Mouse (Mus musculus) erythroblast, embryonic 14.5 days (primary cell): ENCODE measurements around the gene Mettl24. TPM values are rescaled to one million over a fixed set of nuclear protein-coding genes. Genes with fewer than 3 reads are reported as not detected.
A peak's percentile ranks its signal among the peaks of the same experiment; 100 is the strongest.

Source experiments
- H3K27me3 ChIP-seq: 2 replicates; pipeline ENCODE4 v1.6.1; 2012; ENCODE audit warnings: inconsistent platforms; ENCODE audit not compliant: control insufficient read depth
- H3K36me3 ChIP-seq: 2 replicates; pipeline ENCODE4 v1.6.1; 2012; ENCODE audit warnings: mild to moderate bottlenecking, inconsistent platforms; ENCODE audit not compliant: control insufficient read depth
- H3K4me1 ChIP-seq: 2 replicates; pipeline ENCODE4 v1.6.1; 2012; ENCODE audit warnings: inconsistent platforms; ENCODE audit not compliant: control insufficient read depth
- H3K4me3 ChIP-seq: replicated peaks from 2 replicates; pipeline ENCODE3; 2012; ENCODE audit warnings: moderate library complexity, mild to moderate bottlenecking, inconsistent platforms
- H3K9me3 ChIP-seq: 2 replicates; pipeline ENCODE4 v1.6.1; 2012; ENCODE audit warnings: low read length, inconsistent platforms, mixed read lengths; ENCODE audit not compliant: control insufficient read depth
- GATA1 ChIP-seq: IDR thresholded peaks from 2 replicates; pipeline ENCODE4 v1.6.1; 2012; ENCODE audit warnings: low read length, inconsistent platforms, mixed read lengths
- TAL1 ChIP-seq: IDR thresholded peaks from 3 replicates; pipeline ENCODE4 v1.6.1; 2012; ENCODE audit warnings: low read length, inconsistent platforms, mixed read lengths
- polyA plus RNA-seq: library from polyadenylated mRNA; stranded (reverse); fragments of >175 nt; gene quantifications from 2 replicates; pipeline ENCODE4 v1.2.3, GENCODE M21; 2012

Mettl24 gene
- polyA plus RNA-seq, result not detected in 2 replicates

DNA sequence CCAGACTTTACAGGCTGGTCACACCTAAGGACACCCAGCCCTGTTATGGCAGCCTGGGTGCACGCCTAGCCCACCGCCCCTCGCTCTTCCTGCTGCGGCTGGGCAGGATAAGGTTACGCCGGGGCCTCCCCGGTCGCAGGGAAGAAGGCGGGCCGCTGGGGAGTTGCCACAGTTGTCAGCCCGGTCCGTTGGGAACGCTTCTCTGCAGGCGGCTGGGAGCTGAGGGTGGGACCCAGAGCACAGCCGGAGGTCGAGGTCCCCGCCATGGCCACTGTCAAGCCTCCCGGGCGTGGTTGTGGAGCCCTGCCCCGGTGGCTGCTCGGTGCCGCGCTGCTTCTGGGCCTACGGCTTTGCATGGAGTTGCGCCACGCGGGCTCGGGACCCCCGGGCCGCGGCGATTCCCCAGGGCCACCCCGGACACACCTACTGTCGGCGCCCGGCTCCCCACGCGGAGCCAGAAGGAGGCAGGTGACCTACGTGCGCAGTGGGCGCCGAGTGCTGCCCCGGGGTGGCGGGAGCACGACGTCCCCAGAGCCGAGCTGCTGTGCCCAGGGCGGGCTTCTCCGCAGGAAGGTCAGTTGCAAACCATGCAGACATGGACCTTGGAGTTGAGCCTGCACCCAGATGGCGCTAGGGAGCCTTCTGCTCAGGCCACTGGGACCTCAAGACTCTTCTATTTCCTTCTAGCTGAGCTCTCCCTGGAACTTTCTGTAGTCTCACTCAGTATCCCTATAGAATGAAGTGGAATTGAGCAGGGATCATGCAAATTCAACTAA is at the start of gene Mettl24:
TSS of gene Mettl24 (plus strand) at position 191 of the 776 bp plus-strand sequence.
- peak within 1 kb of the TSS; percentile 20 for H3K4me3 ChIP-seq
- no peaks in the 10 kb centered on the region for H3K9me3 ChIP-seq
- no peaks in the 10 kb centered on the region for H3K36me3 ChIP-seq

DNA sequence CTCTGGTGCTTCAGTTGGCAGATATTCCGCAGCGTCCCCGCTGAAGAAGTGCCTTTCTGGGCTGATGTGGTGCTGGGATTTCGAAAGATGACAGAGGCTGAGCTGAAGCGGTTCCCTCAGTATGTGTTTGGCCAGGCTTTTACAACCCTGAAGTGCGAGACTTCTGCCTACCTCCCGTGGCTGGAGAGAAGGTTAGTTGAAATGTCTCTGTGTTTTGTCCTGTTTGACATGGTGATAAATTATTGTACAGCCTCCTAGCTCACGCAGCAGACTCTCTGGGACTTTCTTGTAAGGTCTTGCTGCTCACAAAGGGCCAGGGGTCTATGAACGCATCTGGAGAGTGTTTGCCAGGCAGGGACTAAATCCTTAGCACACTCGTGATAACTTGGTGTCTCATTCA is 45.8 kb upstream of the Mettl24 start:
- Histone ChIP-seq H3K36me3 (no peaks in the 10 kb centered on the region), H3K4me1 (no peaks in the 10 kb centered on the region), H3K9me3 (no peaks in the 10 kb centered on the region), H3K4me3 (no peak overlapping the region), H3K27me3 (no peaks in the 10 kb centered on the region)
- TF ChIP-seq GATA1 (no peak), TAL1 (no peak)

More for the DNA sequence above, at the start of gene Mettl24:
- Histone ChIP-seq H3K4me1 (no peaks in the 10 kb centered on the region), H3K27me3 (peaks cover 36% of the 10 kb centered on the region)
- TF ChIP-seq TAL1, result no peak
- no peak for TF ChIP-seq GATA1

DNA sequence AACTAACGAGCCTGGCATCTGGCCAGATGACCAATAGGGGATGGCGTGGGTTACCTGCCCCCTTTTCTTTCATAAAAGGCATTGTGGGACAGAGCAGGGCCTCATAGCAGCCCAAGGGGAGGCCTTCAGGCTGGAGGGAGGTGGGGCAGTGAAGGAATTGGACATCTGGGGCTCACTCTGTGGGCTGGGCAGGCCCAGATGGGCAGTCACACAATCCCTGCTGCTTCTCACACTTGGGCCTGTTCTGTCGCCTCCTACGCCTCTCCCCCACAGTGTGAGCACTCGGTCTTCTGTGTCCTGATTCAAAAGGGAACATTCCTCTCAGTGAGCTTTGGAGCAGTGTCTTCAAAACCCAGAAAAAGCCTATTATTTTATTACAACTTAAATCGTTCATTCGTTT is 44.8 kb upstream of the Mettl24 start:
- Histone ChIP-seq H3K27me3 (no peaks in the 10 kb centered on the region), H3K4me3 (no peak overlapping the region), H3K36me3 (no peaks in the 10 kb centered on the region), H3K4me1 (no peaks in the 10 kb centered on the region), H3K9me3 (no peaks in the 10 kb centered on the region)
- TF ChIP-seq GATA1, result no peak
- TF ChIP-seq TAL1, result no peak

DNA sequence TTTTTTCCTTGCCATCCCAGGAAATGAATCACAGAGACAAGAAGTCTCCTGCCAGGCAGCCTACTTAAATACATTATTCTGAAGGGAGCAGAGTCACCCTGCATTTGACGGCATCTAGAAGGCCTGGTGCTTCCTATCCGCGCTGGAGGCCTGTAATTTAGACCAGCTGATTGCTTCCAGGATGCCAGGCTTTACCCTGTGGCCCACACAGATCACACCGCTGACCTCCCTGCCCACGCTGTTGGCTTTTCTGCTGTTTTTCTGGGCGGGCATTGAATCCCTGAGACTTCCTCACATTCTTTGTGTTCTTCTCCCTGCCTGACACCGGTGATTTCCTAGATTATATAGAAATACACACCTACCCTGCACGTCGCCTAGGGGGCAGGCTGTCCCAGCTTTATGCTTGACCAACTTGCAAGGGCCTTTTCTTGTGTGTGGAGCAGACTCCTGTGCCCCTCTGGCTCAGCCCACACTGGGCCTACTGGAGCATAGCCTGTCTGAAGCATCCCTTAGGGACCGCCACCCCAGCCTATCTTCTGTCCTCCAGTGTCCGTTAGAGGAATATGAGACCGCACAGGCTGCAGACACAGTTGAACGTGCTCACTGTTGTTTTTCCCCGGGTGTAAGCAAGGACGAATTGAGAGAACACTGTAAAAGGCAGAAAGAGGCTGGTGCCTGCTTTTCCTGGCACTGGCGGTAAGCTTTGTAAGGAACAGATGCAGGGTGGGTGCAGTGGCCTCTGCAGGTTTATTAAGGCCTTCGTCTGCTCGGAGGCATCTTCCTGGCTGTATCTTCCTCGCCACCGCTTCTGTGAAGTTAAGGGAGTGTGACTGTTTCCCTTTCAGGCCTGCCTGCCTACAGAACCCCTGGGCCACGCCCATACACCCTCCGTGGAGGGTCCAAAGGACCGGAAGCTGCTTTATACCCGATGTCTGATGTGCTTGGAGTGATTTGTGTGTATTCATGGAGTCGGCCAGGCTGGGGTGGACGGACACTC is 44.0 kb upstream of the Mettl24 start:
- Histone ChIP-seq H3K9me3 (no peaks in the 10 kb centered on the region), H3K27me3 (no peaks in the 10 kb centered on the region), H3K4me1 (no peaks in the 10 kb centered on the region), H3K4me3 (no peak overlapping the region), H3K36me3 (no peaks in the 10 kb centered on the region)
- TF ChIP-seq GATA1, result no peak

DNA sequence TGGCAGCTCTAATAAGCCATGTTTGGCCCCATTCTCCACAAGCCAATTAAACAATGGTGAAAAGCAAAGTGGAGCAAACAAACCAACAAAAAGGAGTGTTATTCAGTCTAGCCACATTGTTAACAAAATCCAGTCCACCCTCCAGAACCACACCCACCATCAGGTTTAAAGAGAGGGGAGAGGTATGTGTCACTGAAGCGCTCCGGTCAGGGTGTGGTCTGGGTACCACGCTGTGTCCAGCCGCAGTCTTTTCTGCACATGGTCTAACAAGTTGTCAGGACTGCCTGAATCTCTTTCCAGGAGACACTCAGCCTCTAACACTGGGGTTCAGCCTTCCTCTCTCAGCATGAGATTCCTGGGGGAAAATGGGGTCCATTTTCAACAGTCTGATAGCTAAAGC is 42.7 kb upstream of the Mettl24 start:
- TF ChIP-seq TAL1, result no peak
- no peak for TF ChIP-seq GATA1
- H3K36me3 ChIP-seq, result no peaks in the 10 kb centered on the region
- H3K4me3 ChIP-seq, result no peak overlapping the region
- H3K4me1 ChIP-seq, result no peaks in the 10 kb centered on the region
- H3K27me3 ChIP-seq, result no peaks in the 10 kb centered on the region
- no peaks in the 10 kb centered on the region for H3K9me3 ChIP-seq

DNA sequence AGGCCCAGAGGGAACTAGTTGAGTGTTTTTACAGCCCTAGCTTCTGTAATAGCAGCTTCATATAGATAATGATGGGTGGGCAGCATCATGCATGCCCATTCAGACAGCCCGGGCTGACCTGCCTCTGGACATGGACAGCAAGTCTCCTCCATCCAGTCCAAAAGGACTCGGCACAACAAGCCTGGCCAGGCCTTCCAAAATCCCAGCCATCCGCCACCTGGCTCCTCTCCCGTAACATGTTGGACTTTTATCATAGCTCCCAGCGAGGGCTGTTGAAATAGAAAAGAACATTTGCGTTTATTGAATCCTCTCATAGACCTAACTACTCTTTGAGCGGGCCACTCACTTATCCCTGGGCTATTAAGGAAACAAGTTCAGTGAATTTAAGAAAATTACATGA is 41.2 kb upstream of the Mettl24 start:
- Histone ChIP-seq H3K9me3 (no peaks in the 10 kb centered on the region), H3K36me3 (no peaks in the 10 kb centered on the region), H3K4me1 (no peaks in the 10 kb centered on the region), H3K4me3 (no peak overlapping the region), H3K27me3 (peaks cover 2% of the 10 kb centered on the region; the same call in 1 of the 2 replicates)
- TF ChIP-seq GATA1 (no peak), TAL1 (no peak)

DNA sequence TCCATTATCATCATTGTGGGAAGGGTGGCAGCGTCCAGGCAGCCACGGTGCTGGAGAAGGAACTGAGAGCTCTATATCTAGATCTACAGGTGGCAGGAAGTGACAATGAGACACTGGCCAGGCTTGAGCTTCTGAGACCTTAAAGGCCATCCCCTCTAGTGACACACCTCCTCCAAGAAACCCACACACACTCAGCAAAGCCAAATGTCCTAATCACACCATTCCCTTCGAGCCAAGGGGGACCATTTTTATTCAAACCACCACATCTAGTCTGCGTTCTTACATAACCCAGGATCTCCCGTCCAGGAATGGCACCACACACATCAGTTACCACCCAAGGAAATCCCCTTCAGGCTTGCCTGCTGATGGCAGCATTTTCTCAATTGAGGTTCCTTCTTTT is 40.0 kb upstream of the Mettl24 start:
- Histone ChIP-seq H3K27me3 (peaks cover 2% of the 10 kb centered on the region; the same call in 1 of the 2 replicates), H3K9me3 (no peaks in the 10 kb centered on the region), H3K4me3 (no peak overlapping the region), H3K36me3 (no peaks in the 10 kb centered on the region), H3K4me1 (no peaks in the 10 kb centered on the region)
- no peak for TF ChIP-seq GATA1

DNA sequence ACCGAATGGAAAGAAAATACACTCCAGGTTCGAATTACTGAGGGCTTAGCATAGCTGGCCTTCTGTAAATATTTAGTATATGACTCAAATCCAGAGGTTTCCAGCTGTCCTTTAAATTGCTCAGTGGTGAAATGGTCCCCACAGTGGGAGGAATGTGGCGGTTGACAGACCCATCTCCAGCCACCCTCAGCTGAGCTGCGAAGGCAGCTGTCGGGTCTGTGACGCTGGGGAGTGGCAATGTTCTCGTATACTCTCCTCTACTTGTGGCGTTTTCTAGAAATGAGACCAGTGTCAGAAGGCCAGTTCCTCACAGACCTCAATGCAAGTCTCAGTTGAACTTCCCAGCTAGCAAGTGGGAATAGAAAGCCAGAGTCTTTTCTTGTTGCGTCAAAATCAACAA is 38.6 kb upstream of the Mettl24 start:
- H3K27me3 ChIP-seq, result peaks cover 2% of the 10 kb centered on the region; the same call in 1 of the 2 replicates
- TF ChIP-seq GATA1 (no peak), TAL1 (no peak)
- H3K4me3 ChIP-seq, result no peak overlapping the region
- H3K4me1 ChIP-seq, result no peaks in the 10 kb centered on the region
- no peaks in the 10 kb centered on the region for H3K36me3 ChIP-seq
- no peaks in the 10 kb centered on the region for H3K9me3 ChIP-seq

DNA sequence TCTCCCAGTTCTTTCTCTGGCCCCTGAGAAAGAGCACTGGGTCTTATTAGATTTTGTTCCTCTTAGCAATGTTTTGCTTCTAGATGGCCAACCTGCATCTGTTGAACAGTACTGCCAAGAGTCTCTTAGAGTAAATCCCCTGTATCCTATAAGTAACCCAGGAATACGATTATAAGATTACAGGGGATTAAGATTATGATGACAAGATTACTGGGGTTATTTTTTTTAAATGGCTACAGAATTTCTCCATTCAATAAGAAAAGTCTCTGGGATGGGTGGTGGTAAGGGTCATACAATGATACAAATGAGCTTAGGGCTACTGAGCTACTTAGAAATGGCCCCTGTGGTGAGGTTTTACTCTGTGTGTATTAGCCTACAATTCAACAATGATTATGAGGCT is 37.7 kb upstream of the Mettl24 start:
- Histone ChIP-seq H3K4me1 (no peaks in the 10 kb centered on the region), H3K36me3 (no peaks in the 10 kb centered on the region), H3K27me3 (peaks cover 2% of the 10 kb centered on the region; the same call in 1 of the 2 replicates), H3K9me3 (no peaks in the 10 kb centered on the region), H3K4me3 (no peak overlapping the region)
- TF ChIP-seq TAL1 (no peak), GATA1 (no peak)
